Mouse (Mus musculus) mesoderm, embryonic 11.5 days (tissue): ENCODE data around the gene Ppan.

Source experiments
- DNase-seq: peaks from one replicate; pipeline ENCODE4 v3.0.0-alpha.2; 2012; ENCODE audit warnings: low read depth, low spot score

Gene Ppan

GRCm38 (mm10) chr9:20923258-20923657, 35.3 kb downstream of the Ppan start:
- DNase-seq: no peak
